Mouse (Mus musculus): ENCODE data around the gene Jmjd1c. TPM values are rescaled to one million over a fixed set of nuclear protein-coding genes. Genes with fewer than 3 reads are reported as not detected.

Gene Jmjd1c
- polyA plus RNA-seq, 1 experiment from 2014 or later: 52.4 TPM

- 63% methylated on average over 7 of the region's 7 CpGs for WGBS
- Histone ChIP-seq H3K4me1 (replicated peaks) (peaks cover 66% of the 10 kb centered on the region), H3K36me3 (no peaks in the 10 kb centered on the region), H3K9ac (no peak overlapping the region), H3K4me2 (peak overlapping the region; percentile 14), H3K9me3 (no peaks in the 10 kb centered on the region), H3K27me3 (no peaks in the 10 kb centered on the region), H3K4me3 (no peak overlapping the region), H3K27ac (replicated peaks) (peak overlapping the region; percentile 78)
- ATAC-seq (ENCODE audit: low read depth): no peak
Measured at GRCm38 (mm10) chr10:67058297-67058696, 37.6 kb upstream of the Jmjd1c start.

GRCm38 (mm10) chr10:67058702-67059101 lies 37.2 kb upstream of the Jmjd1c start:
- H3K4me3 ChIP-seq: no peak overlapping the region
- peaks cover 62% of the 10 kb centered on the region for H3K4me1 ChIP-seq (replicated peaks)
- H3K4me2 ChIP-seq: peak overlapping the region; percentile 14
- no peak overlapping the region for H3K9ac ChIP-seq
- H3K36me3 ChIP-seq: no peaks in the 10 kb centered on the region
- WGBS: 46% methylated on average over 6 of the region's 6 CpGs
- H3K27me3 ChIP-seq: no peaks in the 10 kb centered on the region
- no peaks in the 10 kb centered on the region for H3K9me3 ChIP-seq
- no peak for ATAC-seq (ENCODE audit: low read depth)
- peak overlapping the region; percentile 78 for H3K27ac ChIP-seq (replicated peaks)

- Histone ChIP-seq H3K27ac (replicated peaks) (peak overlapping the region; percentile 81), H3K27me3 (no peaks in the 10 kb centered on the region), H3K4me3 (no peak overlapping the region), H3K36me3 (no peaks in the 10 kb centered on the region), H3K4me1 (replicated peaks) (peaks cover 65% of the 10 kb centered on the region), H3K9me3 (no peaks in the 10 kb centered on the region), H3K4me2 (peak overlapping the region; percentile 13), H3K9ac (peak overlapping the region; percentile 23)
- WGBS: 24% methylated on average over 10 of the region's 10 CpGs
- ATAC-seq (ENCODE audit: low read depth): no peak
Measured at GRCm38 (mm10) chr10:67061367-67061801, 34.5 kb upstream of the Jmjd1c start.

GRCm38 (mm10) chr10:67061823-67062222 lies 34.1 kb upstream of the Jmjd1c start:
- H3K4me2 ChIP-seq: peak overlapping the region; percentile 13
- no peaks in the 10 kb centered on the region for H3K9me3 ChIP-seq
- no peak for ATAC-seq (ENCODE audit: low read depth)
- no peaks in the 10 kb centered on the region for H3K36me3 ChIP-seq
- peaks cover 65% of the 10 kb centered on the region for H3K4me1 ChIP-seq (replicated peaks)
- no peak overlapping the region for H3K4me3 ChIP-seq
- peak overlapping the region; percentile 23 for H3K9ac ChIP-seq
- H3K27me3 ChIP-seq: no peaks in the 10 kb centered on the region
- H3K27ac ChIP-seq (replicated peaks): peak overlapping the region; percentile 81
- 46% methylated on average over 4 of the region's 4 CpGs for WGBS

- H3K27me3 ChIP-seq: no peaks in the 10 kb centered on the region
- no peaks in the 10 kb centered on the region for H3K36me3 ChIP-seq
- peaks cover 46% of the 10 kb centered on the region for H3K4me1 ChIP-seq (replicated peaks)
- H3K9ac ChIP-seq: 0 out of 2 replicates have a peak overlapping the region, but pooled peaks have one; percentile 1
- H3K4me3 ChIP-seq: no peak overlapping the region
- H3K27ac ChIP-seq (replicated peaks): peak overlapping the region; percentile 83
- 69% methylated on average over 7 of the region's 7 CpGs for WGBS
- H3K4me2 ChIP-seq: no peak overlapping the region
- ATAC-seq (ENCODE audit: low read depth): no peak
- H3K9me3 ChIP-seq: no peaks in the 10 kb centered on the region
Measured at GRCm38 (mm10) chr10:67065277-67065887, 30.5 kb upstream of the Jmjd1c start.

GRCm38 (mm10) chr10:67065927-67066326 lies 30.0 kb upstream of the Jmjd1c start:
- ATAC-seq (ENCODE audit: low read depth): peak; percentile 72
- Histone ChIP-seq H3K4me2 (no peak overlapping the region), H3K27me3 (no peaks in the 10 kb centered on the region), H3K27ac (replicated peaks) (peak overlapping the region; percentile 83), H3K9ac (0 out of 2 replicates have a peak overlapping the region, but pooled peaks have one; percentile 1), H3K4me1 (replicated peaks) (peaks cover 41% of the 10 kb centered on the region), H3K36me3 (no peaks in the 10 kb centered on the region), H3K4me3 (no peak overlapping the region), H3K9me3 (no peaks in the 10 kb centered on the region)
- 22% methylated on average over 5 of the region's 5 CpGs for WGBS

- Histone ChIP-seq H3K27ac (replicated peaks) (peak overlapping the region; percentile 83), H3K36me3 (no peaks in the 10 kb centered on the region), H3K4me3 (no peak overlapping the region), H3K4me2 (no peak overlapping the region), H3K9me3 (no peaks in the 10 kb centered on the region), H3K27me3 (no peaks in the 10 kb centered on the region), H3K9ac (no peak overlapping the region), H3K4me1 (replicated peaks) (peaks cover 36% of the 10 kb centered on the region)
- 49% methylated on average over 3 of the region's 3 CpGs for WGBS
- 0 out of 2 replicates have a peak, but pooled peaks have one; percentile 24 for ATAC-seq (ENCODE audit: low read depth)
Measured at GRCm38 (mm10) chr10:67066421-67066820, 29.5 kb upstream of the Jmjd1c start.

GRCm38 (mm10) chr10:67069013-67069412 lies 26.9 kb upstream of the Jmjd1c start:
- 94% methylated on average over 10 of the region's 10 CpGs for WGBS
- Histone ChIP-seq H3K4me1 (replicated peaks) (peaks cover 21% of the 10 kb centered on the region), H3K4me3 (no peak overlapping the region), H3K4me2 (no peak overlapping the region), H3K9ac (no peak overlapping the region), H3K36me3 (no peaks in the 10 kb centered on the region), H3K27ac (replicated peaks) (no peak overlapping the region), H3K27me3 (no peaks in the 10 kb centered on the region), H3K9me3 (no peaks in the 10 kb centered on the region)
- no peak for ATAC-seq (ENCODE audit: low read depth)

- WGBS: 78% methylated on average over 4 of the region's 4 CpGs
- H3K4me1 ChIP-seq (replicated peaks): peaks cover 12% of the 10 kb centered on the region
Measured at GRCm38 (mm10) chr10:67071389-67071788, 24.5 kb upstream of the Jmjd1c start.

GRCm38 (mm10) chr10:67071884-67072283 lies 24.0 kb upstream of the Jmjd1c start:
- WGBS: 83% methylated on average over 5 of the region's 5 CpGs
- Histone ChIP-seq H3K27ac (replicated peaks) (no peak overlapping the region), H3K36me3 (no peaks in the 10 kb centered on the region), H3K27me3 (no peaks in the 10 kb centered on the region), H3K4me1 (replicated peaks) (peaks cover 12% of the 10 kb centered on the region), H3K9ac (no peak overlapping the region), H3K4me3 (no peak overlapping the region), H3K4me2 (no peak overlapping the region), H3K9me3 (no peaks in the 10 kb centered on the region)
- no peak for ATAC-seq (ENCODE audit: low read depth)

More at GRCm38 (mm10) chr10:67071389-67071788, 24.5 kb upstream of the Jmjd1c start:
- Histone ChIP-seq H3K9me3 (no peaks in the 10 kb centered on the region), H3K9ac (no peak overlapping the region), H3K27ac (replicated peaks) (no peak overlapping the region), H3K27me3 (no peaks in the 10 kb centered on the region), H3K36me3 (no peaks in the 10 kb centered on the region), H3K4me3 (no peak overlapping the region), H3K4me2 (no peak overlapping the region)
- no peak for ATAC-seq (ENCODE audit: low read depth)

GRCm38 (mm10) chr10:67072600-67072999 lies 23.3 kb upstream of the Jmjd1c start:
- Histone ChIP-seq H3K27me3 (no peaks in the 10 kb centered on the region), H3K4me3 (no peak overlapping the region), H3K36me3 (no peaks in the 10 kb centered on the region), H3K9me3 (no peaks in the 10 kb centered on the region), H3K27ac (replicated peaks) (no peak overlapping the region), H3K9ac (no peak overlapping the region), H3K4me1 (replicated peaks) (peaks cover 11% of the 10 kb centered on the region), H3K4me2 (no peak overlapping the region)
- ATAC-seq (ENCODE audit: low read depth): no peak
- 95% methylated on average over 4 of the region's 4 CpGs for WGBS

GRCm38 (mm10) chr10:67073577-67073976 lies 22.3 kb upstream of the Jmjd1c start:
- no peak for ATAC-seq (ENCODE audit: low read depth)
- Histone ChIP-seq H3K27me3 (no peaks in the 10 kb centered on the region), H3K9me3 (no peaks in the 10 kb centered on the region), H3K27ac (replicated peaks) (no peak overlapping the region), H3K4me1 (replicated peaks) (peaks cover 14% of the 10 kb centered on the region), H3K36me3 (no peaks in the 10 kb centered on the region), H3K4me3 (no peak overlapping the region), H3K4me2 (no peak overlapping the region), H3K9ac (no peak overlapping the region)
- WGBS: 95% methylated on average over 8 of the region's 8 CpGs
